Mouse (Mus musculus): Measurements from ENCODE around the gene Atp8b2.

DNA sequence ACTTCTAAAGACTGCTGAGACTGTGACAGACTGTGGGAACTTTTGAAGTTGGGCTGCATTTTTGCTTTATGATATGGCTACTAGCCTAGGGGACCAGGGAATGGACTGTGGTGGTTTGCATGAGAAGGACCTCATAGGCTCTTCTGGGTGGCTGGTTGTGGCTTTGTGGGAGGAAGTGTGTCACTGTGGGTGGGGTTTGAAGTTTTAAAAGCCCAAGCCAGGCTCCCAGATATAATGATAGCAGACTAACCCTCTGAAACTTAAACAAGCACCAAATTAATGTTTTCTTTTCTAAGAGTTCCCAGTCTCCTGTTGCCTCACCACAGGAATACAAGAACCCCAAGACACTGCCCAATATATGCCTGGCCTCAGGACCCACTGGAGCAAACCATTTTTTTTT is 13.6 kb upstream of the Atp8b2 start:
- no peak for TF ChIP-seq MAX (IDR thresholded peaks at IDR 0.05; ENCODE audit: low read length)
- TF ChIP-seq CTCF (conservative IDR thresholded peaks at IDR 0.05 in 1 of 2, IDR thresholded peaks at IDR 0.05 in 1 of 2; ENCODE audit: low read depth in 2 of 2, low read length in 2 of 2) = no peak
- TF ChIP-seq CHD1 (IDR thresholded peaks at IDR 0.05; ENCODE audit: low read depth, low read length) = no peak
- no peak for TF ChIP-seq POLR2AphosphoS2 (IDR thresholded peaks at IDR 0.05; ENCODE audit: low read depth, low read length)
- no peak for TF ChIP-seq POLR2A (IDR thresholded peaks at IDR 0.05; ENCODE audit: low read depth, low read length)
- no peak for TF ChIP-seq NRF1 (IDR thresholded peaks at IDR 0.05; ENCODE audit: low read depth, low read length)
- no peak for TF ChIP-seq RCOR1 (conservative IDR thresholded peaks at IDR 0.05; ENCODE audit: low read depth, low read length)
- TF ChIP-seq EP300 (IDR thresholded peaks at IDR 0.05; ENCODE audit: low read length) = no peak
- TF ChIP-seq GABPA (IDR thresholded peaks at IDR 0.05; ENCODE audit: insufficient replicate concordance, low read depth, low read length) = no peak
- TF ChIP-seq NELFE (IDR thresholded peaks at IDR 0.05; ENCODE audit: low read depth, low read length) = no peak

All from CH12.LX (cell line).